Mouse (Mus musculus) kidney, adult 2 months (tissue): Measurements from ENCODE around the gene Stx3. TPM values are rescaled to one million over a fixed set of nuclear protein-coding genes. Genes with fewer than 3 reads are reported as not detected.

Experiments used
- DNase-seq: peaks from one replicate; pipeline ENCODE4 v3.0.0; 2021
- H3K27ac ChIP-seq: fragments of 200-500 bp; 2 replicates; pipeline ENCODE4 v1.5.1; 2012; ENCODE audit warnings: low read depth, low read length, control low read depth, inconsistent platforms; ENCODE audit not compliant: insufficient read depth
- H3K27me3 ChIP-seq: fragments of 200-500 bp; replicated peaks from 2 replicates; pipeline ENCODE4 v1.6.1; 2012; ENCODE audit warnings: mild to moderate bottlenecking, moderate library complexity, low read length, inconsistent platforms; ENCODE audit not compliant: control insufficient read depth, insufficient read depth
- H3K36me3 ChIP-seq: fragments of 200-500 bp; 2 replicates; pipeline ENCODE4 v1.6.1; 2012; ENCODE audit warnings: mild to moderate bottlenecking, moderate library complexity, low read length, inconsistent platforms; ENCODE audit not compliant: control insufficient read depth, insufficient read depth
- H3K4me1 ChIP-seq: fragments of 200-500 bp; 2 replicates; pipeline ENCODE4 v1.6.1; 2011; ENCODE audit warnings: low read length; ENCODE audit not compliant: control insufficient read depth, insufficient read depth
- H3K4me3 ChIP-seq: fragments of 200-500 bp; 2 replicates; pipeline ENCODE4 v1.5.1; 2011; ENCODE audit warnings: mild to moderate bottlenecking, low read depth, low read length, control low read depth; ENCODE audit not compliant: insufficient read depth
- CTCF ChIP-seq: fragments of 200-500 bp; conservative IDR thresholded peaks from 2 replicates; pipeline ENCODE4 v1.5.1; 2011; ENCODE audit warnings: low read depth, mild to moderate bottlenecking, control low read depth, low read length, moderate library complexity, mixed read lengths; ENCODE audit not compliant: insufficient read depth, insufficient read length
- POLR2A ChIP-seq: fragments of 200-500 bp; IDR thresholded peaks from one replicate; pipeline ENCODE4 v1.6.1; 2011; ENCODE audit warnings: low read depth, low read length, control low read depth
- WGBS: fragments of 180-500 bp; shearing (Covaris S2); methylation state at CpG from one replicate; pipeline ENCODE4 v1.1.7; 2018; 5-methylcytosine and 5-hydroxymethylcytosine counted together
- polyA plus RNA-seq: library from polyadenylated mRNA; depleted of rRNA; stranded (reverse); fragments of >200 nt; gene quantifications from 2 replicates; pipeline ENCODE4 v1.2.3, GENCODE M21; 2012

Stx3 gene
- polyA plus RNA-seq, 1 experiment = 23.9 TPM

DNA sequence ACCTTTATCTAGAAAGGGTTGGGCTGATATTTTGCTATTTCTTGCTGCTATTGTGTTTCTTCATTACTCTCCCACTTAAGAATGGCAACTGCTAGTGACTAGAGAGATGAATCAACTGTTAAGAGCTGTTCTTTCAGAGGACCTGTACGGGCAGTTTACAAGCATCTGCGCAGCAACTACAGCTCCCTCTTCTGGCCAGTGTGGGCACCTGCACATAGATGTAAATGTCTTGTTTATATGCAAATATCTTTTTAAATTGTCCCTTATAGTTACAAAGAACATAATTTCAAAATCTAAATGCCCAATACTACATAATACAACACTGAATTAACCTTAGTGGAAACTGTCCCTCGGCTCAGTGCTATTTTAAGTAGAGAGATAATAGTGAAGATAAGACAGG, 51.0 kb downstream of the Stx3 start:
- TF ChIP-seq CTCF (peak; percentile 74), POLR2A (no peak)
- 7% methylated on average over 3 of the region's 3 CpGs for WGBS
- H3K4me3 ChIP-seq = no peak overlapping the region
- H3K4me1 ChIP-seq = peaks cover 7% of the 10 kb centered on the region; the same call in 1 of the 2 replicates
- no peaks in the 10 kb centered on the region for H3K27me3 ChIP-seq
- H3K36me3 ChIP-seq = no peaks in the 10 kb centered on the region
- DNase-seq = peak; percentile 37
- H3K27ac ChIP-seq = no peak overlapping the region

DNA sequence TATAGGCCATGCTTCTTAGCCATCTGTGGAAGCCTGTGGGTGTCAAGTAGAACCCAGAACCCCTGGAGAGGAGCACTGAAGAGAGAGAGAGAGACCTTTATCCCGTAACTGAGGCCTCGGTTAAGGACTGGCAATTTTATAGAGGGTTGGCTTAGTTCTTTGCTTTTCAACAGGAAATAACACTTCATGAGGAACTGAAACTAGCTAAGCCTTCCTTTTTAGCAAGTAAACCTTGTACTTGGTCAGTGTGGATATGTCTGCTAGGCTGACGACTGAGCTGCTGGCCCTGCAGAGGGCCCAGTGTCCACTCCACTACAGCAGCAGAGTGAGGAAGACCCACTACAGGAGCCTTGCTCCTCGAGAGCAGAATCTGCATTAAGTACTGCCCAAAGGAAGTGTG, 52.8 kb downstream of the Stx3 start:
- Histone ChIP-seq H3K27me3 (no peaks in the 10 kb centered on the region), H3K27ac (no peak overlapping the region), H3K4me3 (no peak overlapping the region), H3K4me1 (peaks cover 7% of the 10 kb centered on the region; the same call in 1 of the 2 replicates), H3K36me3 (no peaks in the 10 kb centered on the region)
- WGBS = 62% methylated on average over 4 of the region's 4 CpGs
- TF ChIP-seq POLR2A (no peak), CTCF (no peak)
- DNase-seq = no peak

- Histone ChIP-seq H3K27me3 (no peaks in the 10 kb centered on the region), H3K36me3 (no peaks in the 10 kb centered on the region), H3K4me3 (no peak overlapping the region), H3K27ac (no peak overlapping the region), H3K4me1 (no peaks in the 10 kb centered on the region)
- TF ChIP-seq CTCF (no peak), POLR2A (no peak)
- 83% methylated on average over 3 of the region's 3 CpGs for WGBS
- no peak for DNase-seq
Observed at GRCm38 (mm10) chr19:11765059-11765458, 54.1 kb downstream of the Stx3 start.

DNA sequence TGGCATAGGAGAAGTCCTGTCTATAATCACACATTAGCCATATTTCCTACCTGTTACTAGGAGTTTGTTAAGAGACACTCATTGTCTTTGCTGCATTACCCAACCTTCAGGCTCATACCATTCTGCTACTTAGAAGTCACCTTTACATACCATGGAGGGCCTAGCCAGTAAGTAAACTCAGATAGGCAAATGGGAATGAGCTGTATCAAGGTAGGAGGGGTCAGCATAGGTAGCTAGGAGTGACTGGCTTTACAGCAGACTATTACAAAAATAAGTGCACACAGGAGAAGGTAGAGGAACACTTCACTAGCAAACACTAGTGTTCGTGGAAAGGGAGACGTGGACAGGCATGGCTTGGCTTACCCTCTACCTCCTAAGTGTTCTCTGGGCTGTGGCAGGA, 71.9 kb downstream of the Stx3 start, which contains the start of gene Gif:
TSS of gene Gif (plus strand) at position 257 of the 400 bp plus-strand sequence.
- no peak within 1 kb of the TSS for H3K27ac ChIP-seq
- TF ChIP-seq POLR2A (no peak), CTCF (no peak)
- H3K4me3 ChIP-seq = no peak within 1 kb of the TSS
- H3K4me1 ChIP-seq = no peaks in the 10 kb centered on the region
- H3K27me3 ChIP-seq = no peaks in the 10 kb centered on the region; the same call in 1 of the 2 replicates
- no peak for DNase-seq
- 66% methylated on average over 2 of the region's 2 CpGs for WGBS
- H3K36me3 ChIP-seq = no peaks in the 10 kb centered on the region

DNA sequence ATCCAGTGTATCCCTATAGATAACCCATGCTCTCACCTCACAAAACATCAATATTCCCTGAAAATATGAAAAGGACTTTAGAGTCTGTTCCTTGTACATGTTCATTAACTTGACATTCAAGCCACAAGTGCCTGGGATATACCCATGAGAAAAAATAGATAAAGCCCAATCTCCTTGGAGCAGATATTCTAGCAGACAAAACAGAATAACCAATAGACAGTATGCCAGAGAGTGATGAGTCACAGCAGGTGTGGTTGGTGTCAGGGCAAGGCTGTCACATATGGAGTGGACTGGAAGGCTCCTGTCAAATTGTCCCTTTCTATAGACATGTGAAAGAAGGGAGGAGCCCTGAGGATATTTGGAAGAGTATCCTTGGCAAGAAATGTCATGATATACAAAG, 73.5 kb downstream of the Stx3 start:
- no peaks in the 10 kb centered on the region for H3K4me1 ChIP-seq
- no peak overlapping the region for H3K27ac ChIP-seq
- no peak for DNase-seq
- no peak overlapping the region for H3K4me3 ChIP-seq
- no peaks in the 10 kb centered on the region for H3K36me3 ChIP-seq
- H3K27me3 ChIP-seq = no peaks in the 10 kb centered on the region; the same call in 1 of the 2 replicates
- no peak for TF ChIP-seq CTCF
- no peak for TF ChIP-seq POLR2A

DNA sequence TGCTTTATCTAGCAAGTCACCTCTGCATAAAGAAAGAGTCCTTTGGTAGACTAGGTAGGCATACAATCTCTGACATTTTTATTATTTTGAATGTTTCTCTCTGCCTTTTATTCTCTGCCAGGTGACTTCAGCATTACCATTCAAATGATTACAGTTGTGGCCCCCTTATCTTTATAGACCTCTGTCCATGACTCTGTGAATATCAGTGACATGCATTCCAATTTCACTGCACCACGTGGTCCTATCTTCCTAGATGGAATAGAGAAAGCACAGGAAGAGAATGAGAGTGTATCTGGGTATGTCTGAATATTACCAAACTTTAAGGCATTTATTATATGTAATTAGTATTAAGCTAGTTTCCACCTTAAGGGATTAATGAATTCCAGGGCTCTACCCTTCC, 82.7 kb downstream of the Stx3 start:
- Histone ChIP-seq H3K27me3 (no peaks in the 10 kb centered on the region), H3K36me3 (no peaks in the 10 kb centered on the region), H3K4me1 (no peaks in the 10 kb centered on the region), H3K27ac (no peak overlapping the region), H3K4me3 (no peak overlapping the region)
- DNase-seq = no peak
- TF ChIP-seq POLR2A (no peak), CTCF (no peak)
- WGBS = 40% methylated on average over 1 of the region's 1 CpGs

- TF ChIP-seq CTCF (no peak), POLR2A (no peak)
- no peak for DNase-seq
- Histone ChIP-seq H3K4me1 (no peaks in the 10 kb centered on the region), H3K4me3 (no peak overlapping the region), H3K36me3 (no peaks in the 10 kb centered on the region), H3K27ac (no peak overlapping the region), H3K27me3 (no peaks in the 10 kb centered on the region)
- 68% methylated on average over 1 of the region's 1 CpGs for WGBS
Observed at GRCm38 (mm10) chr19:11730278-11730677, 88.9 kb downstream of the Stx3 start.
